Mouse (Mus musculus): ENCODE measurements around the gene Clcn1. TPM values are rescaled to one million over a fixed set of nuclear protein-coding genes. Genes with fewer than 3 reads are reported as not detected.

The Clcn1 gene
- total RNA-seq, 2 experiments from 2014 or later, result 0.38 to 1.3 TPM

DNA sequence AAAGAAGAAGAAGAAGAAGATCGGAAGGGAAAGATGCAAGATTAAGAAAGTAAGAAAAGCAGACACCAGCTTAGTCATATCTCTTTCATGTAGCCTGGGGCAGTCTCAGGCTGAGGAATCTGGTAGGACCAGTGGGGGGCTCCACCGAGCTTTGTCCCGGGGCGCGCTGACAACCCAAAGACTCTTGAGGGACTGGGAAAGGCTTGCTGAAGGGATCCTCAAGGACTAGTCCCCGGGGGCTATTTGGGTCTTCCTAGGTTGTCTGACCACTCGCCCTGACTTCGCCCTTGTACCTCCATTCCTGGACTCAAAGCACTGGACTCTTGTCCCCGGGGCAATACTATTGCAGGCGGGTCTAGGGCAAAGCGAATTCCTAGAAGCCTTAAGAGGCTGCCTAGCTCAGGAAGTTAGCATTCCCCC lies 62.5 kb downstream of the Clcn1 start:
- no peak for ATAC-seq (replicated peaks; ENCODE audit: low FRiP score, poor library complexity, severe bottlenecking)

DNA sequence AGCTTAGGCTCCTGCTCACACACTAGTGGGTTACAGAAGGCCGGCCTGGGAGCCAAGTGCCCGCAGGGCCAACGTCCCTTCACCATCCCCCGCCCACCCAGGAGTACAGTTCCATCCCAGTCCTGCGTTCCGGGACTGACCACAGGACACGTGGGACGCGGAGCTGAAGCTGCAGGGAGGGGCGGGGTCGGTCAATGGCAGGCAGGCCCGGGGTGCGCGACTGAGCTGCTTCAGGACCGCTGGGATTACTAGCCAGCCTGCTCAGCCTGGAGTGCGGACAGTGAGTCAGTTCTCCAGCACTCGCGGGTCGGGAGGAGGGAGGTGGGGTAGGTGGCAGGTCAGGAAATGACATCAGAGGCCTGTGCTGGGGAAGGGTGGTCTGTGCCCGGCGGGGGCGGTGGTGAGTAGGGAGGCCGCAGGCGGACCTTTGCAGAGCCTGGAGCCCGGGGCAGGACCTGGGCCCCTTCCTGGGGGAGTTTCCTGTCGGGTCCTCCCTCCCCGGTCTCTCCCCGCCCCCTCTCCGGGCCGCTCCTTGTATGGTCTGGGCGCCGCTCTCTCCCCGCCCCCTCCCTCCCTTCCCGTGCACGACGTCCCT lies 63.0 kb downstream of the Clcn1 start, which contains the start of gene Zyx:
Zyx (plus strand) TSS at position 205 of the 595 bp plus-strand sequence.
- ATAC-seq (replicated peaks; ENCODE audit: low FRiP score, poor library complexity, severe bottlenecking), result peak; percentile 35; the same call in 1 of the 2 replicates

DNA sequence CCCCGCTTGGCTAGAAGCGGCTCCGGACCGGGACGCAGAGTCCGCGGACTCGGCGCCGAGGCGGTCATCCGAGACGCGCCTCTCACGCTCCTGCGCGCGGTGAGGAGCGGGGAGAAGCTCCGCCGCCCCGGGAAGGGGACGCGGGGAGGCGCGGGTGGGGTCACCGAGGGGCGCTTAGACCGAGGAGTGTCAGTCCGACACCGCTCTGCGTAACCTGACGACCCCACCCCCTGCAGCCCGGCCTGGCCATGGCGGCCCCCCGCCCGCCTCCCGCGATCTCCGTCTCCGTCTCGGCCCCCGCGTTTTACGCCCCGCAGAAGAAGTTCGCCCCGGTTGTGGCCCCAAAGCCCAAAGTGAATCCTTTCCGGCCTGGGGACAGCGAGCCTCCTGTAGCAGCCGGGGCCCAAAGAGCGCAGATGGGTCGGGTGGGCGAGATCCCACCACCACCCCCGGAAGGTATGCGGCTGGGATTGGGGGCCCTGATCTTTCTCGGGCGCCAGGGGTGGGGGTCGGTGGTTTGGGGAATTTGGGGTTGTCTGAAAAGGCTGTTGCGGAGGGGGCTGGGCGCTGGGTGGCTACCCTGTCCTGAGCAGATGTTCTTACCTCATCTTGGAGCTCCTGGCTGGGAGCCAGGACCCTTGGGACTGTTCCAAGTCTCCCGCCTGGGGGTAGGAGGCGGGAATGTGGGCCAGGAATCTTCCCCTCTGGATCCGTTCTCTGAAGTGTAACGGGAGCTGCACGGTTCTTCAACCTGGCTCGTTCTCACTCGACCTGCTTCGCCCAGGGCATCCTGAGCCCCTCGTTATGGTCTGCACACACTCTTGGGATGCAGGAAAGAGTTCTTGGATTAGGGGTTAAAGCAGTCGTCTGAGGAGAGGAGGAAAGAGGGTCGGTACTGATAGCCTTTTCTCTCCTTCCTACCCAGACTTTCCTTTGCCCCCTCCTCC lies 63.8 kb downstream of the Clcn1 start:
- ATAC-seq (replicated peaks; ENCODE audit: low FRiP score, poor library complexity, severe bottlenecking), result no peak

DNA sequence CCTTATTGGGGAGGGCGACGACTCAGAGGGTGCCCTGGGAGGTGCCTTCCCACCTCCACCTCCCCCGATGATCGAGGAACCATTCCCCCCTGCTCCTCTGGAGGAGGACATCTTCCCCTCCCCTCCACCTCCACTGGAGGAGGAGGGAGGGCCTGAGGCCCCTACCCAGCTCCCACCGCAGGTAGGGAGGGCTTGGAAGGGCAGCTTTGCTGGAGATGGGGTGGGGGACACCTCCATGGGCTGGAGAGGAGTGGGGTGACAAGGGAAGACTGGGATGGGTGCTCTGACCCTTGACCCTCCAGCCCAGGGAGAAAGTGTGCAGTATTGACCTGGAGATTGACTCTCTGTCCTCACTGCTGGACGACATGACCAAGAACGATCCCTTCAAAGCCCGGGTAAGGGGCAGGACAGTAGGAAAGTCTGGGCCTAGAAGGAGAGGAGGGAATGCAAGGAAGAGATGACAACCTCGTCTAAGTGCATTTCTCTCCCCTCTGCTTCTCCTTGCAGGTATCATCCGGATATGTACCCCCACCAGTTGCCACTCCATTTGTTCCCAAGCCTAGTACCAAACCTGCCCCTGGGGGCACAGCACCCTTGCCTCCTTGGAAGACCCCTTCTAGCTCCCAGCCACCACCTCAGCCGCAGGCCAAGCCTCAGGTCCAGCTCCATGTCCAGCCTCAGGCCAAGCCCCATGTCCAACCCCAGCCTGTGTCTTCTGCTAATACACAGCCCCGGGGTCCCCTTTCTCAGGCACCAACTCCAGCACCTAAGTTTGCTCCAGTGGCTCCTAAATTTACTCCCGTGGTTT lies 64.7 kb downstream of the Clcn1 start:
- 0 out of 2 replicates have a peak, but pooled peaks have one; percentile 11 for ATAC-seq (replicated peaks; ENCODE audit: low FRiP score, poor library complexity, severe bottlenecking)

DNA sequence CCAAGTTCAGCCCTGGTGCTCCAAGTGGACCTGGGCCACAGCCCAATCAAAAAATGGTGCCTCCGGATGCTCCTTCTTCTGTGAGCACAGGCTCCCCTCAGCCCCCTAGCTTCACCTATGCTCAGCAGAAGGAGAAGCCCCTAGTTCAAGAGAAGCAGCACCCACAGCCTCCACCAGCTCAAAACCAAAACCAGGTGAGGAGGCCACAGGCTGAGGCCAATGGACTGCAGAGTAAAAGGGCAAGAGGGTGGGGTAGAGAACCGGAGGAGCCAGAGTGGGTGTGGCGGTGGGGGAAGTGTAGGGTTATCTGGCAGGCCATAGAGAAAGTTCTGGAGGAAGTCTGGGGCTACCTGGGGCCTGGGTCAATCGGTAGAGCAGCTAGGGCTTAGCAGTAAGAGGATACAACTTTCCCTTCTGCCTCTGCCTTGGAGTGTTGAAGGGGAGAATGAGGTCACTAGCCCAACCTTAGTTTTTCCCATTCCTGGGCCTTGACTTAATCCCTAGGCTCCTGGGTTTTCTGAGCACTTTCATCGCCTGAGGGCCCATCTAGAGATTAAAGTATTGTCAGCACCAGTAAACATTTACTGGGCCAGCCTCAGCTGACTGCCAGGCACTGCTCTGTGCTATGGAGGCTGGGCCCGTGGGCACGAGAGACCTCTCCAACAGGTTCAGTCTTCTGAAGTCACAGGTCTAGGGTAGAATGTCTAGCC lies 65.4 kb downstream of the Clcn1 start:
- no peak for ATAC-seq (replicated peaks; ENCODE audit: low FRiP score, poor library complexity, severe bottlenecking)

DNA sequence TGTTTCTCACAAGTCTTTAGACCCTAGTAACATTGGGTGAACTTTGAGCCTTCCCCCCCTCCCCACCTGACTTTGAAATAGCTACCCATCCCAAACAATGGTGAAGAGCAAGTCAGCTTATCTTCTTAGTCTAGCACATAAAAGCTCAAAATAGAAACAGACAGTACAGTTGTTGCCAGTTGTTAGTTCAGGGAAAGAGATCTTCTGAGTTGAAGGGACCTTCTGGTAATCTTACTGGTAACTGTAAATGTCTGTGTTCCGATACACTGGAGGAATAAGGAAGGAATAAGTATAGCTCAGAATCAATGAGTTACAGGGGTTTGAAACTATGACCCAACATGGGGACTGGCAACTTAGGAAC lies 66.0 kb downstream of the Clcn1 start:
- ATAC-seq (replicated peaks; ENCODE audit: low FRiP score, poor library complexity, severe bottlenecking), result no peak

DNA sequence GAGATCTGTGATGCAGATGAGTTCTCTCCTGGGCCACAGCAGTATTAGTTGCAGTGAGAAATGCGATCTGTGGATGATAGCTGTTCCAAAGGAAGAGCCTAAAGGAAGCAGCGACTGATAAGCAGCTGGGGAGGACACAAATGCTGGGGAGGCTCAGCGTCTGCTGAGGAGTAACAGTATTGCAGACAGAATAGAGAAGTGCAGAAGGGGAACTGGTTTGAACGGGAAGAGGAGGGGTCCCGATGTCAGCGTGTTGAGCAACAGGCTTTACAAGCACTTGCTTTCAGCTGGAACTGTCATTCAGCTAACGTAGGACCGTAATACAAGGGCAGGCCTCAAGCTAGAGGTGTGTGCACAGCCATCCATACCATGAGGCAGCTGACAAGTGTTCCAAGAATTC lies 66.7 kb downstream of the Clcn1 start:
- no peak for ATAC-seq (replicated peaks; ENCODE audit: low FRiP score, poor library complexity, severe bottlenecking)

DNA sequence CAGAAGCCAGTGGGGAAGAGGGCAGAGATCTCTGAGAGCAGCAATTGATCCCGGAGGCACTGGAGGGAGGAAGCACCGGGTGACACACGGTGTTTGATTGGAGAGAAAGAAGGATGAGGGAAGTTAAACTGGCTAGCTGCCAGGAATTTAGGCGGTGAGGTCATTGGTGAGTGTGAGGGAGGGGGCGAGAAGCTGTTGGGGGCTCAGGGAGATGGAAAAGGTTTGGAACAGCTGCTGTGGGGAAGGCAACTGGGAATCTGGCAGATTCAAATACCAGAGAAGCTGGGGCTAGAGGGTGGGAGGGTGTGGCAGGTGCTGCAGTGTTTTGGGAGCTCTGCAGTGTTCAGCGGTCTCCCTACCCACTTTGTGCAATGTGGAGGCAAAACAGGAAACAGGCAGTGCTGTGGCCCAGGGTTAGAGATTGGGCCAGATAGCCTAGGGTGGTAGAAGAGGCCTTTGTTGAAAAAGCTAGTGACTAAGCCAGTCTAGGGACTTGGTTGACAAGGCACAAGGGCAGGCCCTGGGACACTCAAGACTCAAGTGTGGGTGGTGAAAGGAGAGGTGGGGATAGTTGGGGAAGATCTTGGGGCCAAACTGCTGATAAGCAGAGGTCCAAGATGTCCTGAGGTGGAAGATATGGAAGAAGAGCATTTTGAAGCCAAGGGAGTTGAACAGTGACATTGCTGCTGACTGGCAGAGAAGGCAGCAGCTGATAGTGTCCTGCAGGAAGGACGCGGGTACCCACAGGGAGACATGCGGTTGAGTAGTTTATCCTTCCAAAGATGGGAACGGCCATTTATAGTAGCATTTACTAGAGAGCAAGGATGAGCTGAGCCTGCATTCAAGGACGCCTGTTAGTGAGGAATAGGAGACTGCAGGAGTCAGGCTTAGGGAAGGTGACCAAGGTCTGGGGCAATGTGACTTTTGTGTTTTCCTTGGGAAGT lies 67.9 kb downstream of the Clcn1 start:
- no peak for ATAC-seq (replicated peaks; ENCODE audit: low FRiP score, poor library complexity, severe bottlenecking)

DNA sequence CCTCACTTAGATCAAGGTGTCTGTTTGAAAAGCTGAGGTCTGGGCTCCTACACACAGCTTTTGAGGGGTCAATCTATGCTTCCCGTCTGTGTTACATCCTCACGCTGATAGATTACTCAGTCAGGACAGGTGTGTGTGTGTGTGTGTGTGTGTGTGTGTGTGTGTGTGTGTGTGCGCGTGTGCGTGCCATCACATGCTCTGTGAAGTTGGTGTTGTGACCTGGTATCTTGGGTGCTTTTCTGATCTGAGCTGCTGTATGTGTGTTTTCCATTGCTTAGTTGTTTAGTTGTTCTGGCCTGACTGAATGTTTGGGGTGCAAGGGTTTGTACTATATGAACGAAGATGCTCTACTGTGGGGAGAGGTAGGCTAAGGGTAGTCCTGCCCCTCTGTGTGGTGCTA lies 68.9 kb downstream of the Clcn1 start:
- ATAC-seq (replicated peaks; ENCODE audit: low FRiP score, poor library complexity, severe bottlenecking), result no peak

DNA sequence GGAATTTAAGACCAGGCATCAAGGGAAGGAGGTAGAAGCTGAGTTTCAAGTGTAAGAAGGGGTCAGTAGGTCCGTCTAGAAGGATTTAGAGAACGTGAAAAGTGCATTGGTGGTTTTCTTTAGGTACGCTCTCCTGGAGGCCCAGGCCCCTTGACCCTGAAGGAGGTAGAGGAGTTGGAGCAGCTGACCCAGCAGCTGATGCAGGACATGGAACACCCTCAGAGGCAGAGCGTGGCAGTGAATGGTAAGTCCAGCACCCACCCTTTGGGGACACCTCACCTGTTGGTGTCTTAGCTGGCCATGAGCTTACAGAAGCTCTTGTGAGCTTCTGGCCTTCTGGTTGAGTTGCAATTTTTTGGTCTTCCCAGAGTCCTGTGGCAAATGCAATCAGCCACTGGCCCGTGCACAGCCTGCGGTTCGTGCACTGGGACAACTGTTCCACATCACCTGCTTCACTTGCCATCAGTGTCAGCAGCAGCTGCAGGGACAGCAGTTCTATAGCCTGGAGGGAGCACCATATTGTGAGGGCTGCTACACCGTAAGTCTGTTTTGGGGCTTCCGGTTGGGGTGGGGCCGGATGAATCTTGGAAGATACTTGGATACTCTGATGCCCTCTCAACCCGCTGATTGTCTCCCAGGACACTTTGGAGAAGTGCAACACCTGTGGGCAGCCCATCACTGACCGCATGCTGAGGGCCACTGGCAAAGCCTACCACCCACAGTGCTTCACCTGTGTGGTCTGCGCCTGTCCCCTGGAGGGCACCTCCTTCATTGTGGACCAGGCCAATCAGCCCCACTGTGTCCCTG lies 69.5 kb downstream of the Clcn1 start:
- no peak for ATAC-seq (replicated peaks; ENCODE audit: low FRiP score, poor library complexity, severe bottlenecking)

DNA sequence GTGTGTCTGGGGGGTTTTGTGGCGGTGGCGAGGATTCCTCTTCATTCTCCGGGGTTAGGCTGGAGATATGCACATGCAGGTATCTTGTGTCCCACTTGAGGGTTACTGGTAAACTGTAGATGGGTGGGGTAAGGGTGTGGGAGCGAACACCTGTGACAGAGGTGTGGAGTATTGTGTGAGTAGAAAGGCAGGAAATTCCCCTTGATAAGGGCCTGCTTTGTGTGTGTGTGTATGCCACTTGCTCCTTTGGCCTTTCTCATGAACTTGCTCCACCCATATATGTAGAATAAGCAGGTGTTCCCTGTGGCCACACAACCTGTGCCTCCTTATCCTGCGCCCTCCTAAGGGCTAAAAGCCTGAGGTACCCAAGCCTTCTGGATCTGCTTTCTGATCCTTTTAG lies 70.4 kb downstream of the Clcn1 start:
- ATAC-seq (replicated peaks; ENCODE audit: low FRiP score, poor library complexity, severe bottlenecking), result no peak

DNA sequence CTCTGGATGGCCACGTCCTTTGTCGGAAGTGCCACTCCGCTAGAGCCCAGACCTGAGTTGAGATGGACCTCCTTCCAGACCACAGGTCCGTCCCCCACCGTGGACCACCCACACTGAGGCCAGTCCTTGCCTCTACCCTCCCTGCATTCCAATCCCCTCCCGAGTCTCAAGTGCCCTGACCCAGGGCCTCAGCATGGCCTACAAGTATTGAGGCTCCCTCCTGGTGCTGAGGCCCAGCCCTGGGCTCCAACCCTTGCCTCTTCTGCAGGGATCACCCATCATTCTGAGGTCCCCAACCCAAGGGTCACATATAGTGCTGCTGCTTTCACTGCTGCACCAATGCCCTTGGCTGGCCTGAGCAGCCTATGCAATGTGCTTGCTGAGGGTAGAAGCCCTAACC lies 71.4 kb downstream of the Clcn1 start:
- ATAC-seq (replicated peaks; ENCODE audit: low FRiP score, poor library complexity, severe bottlenecking), result no peak

DNA sequence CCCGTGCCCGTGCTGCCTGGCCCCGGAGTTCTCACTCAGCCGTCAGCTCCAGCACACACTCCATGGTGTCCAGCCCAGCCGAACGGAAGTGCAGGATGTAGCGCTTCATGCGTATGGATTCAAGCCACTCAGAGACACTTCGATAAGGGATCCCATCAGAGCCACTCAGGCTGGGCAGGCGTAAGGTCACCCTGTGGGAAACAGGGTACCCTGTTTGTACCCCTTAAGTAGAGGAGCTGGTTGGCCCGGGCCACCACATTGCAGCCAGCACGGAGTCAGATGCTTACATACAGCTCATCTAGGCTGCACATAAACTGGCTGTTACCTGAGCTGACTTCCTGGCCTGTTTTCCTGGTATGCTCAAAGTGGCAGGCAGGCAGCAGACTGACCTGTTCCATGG lies 72.4 kb downstream of the Clcn1 start:
- no peak for ATAC-seq (replicated peaks; ENCODE audit: low FRiP score, poor library complexity, severe bottlenecking)

DNA sequence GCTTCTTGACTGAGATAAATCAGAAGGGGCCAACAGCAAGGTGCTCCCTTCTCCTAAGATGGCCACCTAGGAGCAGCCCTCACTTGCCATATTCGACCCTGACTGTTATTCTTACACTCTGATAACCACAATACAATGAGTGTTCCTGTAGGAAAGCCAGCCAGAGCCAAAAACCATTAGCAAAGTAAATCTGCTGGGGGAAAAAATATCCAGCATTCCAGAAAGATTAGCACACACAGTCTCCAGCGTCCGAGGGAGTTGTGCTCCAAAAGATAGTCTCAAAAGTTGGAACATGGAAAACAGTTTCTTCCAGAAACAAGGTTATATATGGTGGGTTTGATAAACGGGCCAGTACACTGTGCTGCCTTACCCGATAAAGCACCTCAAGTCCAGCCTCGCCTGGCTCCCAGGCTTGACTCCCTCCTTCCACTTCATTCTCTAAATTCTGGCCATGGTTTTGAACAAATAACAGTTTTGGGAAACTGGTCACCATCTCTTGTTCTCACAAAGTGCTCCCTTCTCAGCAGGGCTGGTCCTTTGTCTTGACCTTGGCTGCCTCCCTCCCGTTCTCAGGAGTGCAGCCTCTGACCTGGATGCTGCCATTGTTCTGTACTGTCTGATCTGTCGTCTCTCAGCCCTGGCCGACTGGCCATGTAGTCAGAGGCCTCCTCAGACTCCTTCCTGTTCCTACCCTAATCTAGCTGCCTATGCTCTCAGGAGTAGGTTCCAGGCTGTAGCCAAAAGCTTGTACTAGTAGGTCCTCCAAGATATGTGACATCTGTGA lies 73.1 kb downstream of the Clcn1 start:
- no peak for ATAC-seq (replicated peaks; ENCODE audit: low FRiP score, poor library complexity, severe bottlenecking)

DNA sequence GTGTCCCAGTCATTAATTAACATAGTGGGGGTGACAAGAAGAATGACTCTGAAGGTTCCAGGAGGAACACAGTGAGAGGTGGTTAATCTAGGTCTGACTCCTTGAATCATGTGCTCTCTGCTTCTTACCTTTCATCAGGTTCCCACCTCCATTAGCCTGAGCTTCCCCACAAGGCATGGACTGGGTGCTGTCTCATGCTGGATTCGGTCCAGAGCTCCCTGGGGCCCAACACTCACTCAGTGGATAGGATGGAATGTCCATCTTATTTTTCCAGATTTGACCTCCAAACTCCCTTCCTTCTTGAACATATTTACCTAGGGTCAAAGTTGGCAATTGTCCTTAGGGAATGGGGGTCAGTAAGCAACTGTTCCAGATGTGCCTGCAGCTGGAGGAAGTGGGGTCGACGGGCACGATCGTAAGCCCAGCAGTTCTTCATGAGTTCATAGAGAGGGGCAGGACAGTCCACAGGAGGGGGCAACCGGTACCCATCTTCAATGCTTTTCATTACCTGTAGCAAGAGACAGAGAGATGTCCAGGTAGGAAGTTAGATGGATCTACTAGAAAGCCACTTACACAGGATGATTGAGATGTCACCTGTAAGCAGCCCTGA lies 73.9 kb downstream of the Clcn1 start:
- no peak for ATAC-seq (replicated peaks; ENCODE audit: low FRiP score, poor library complexity, severe bottlenecking)

DNA sequence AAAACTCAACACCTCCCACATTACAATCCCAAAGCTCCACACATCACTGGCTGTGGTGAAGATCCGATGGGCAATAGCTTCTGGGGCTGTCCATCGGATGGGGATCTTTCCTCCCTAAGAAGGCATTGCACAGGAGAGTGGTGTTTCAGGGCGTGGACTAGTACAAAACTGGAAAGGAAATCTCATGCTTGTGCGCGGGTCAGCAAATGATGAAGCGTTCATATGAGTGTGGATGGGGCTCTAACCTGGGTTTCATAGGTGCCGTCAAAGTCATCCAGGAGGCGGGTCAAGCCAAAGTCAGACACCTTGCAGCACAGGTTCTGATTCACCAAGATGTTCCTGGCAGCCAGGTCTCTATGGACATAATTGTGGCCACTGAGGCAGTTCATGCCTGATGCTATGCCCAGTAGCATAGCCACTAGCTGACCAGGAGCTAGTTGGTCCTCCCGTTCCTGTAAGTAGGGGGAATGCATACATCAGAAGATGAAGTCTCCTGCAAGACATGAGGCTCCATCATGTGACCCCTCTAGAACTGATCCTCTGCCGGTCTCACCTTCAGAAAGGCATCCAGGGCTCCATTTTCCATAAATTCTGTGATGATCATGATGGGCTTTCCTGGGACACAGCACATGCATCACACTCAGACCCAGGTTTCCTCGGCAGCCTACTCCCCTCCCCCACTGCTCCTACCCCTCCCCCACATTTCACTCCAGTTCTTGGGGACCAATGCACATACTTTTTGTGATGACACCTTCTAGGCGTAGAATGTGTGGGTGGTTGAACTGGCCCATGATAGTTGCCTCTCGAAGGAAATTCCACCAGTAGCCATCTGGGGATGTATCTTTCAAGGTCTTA lies 74.8 kb downstream of the Clcn1 start:
- no peak for ATAC-seq (replicated peaks; ENCODE audit: low FRiP score, poor library complexity, severe bottlenecking)
